Mouse (Mus musculus) liver, embryonic 15.5 days (tissue): ENCODE measurements around the gene Zyg11b. TPM values are rescaled to one million over a fixed set of nuclear protein-coding genes. Genes with fewer than 3 reads are reported as not detected.
A peak's percentile ranks its signal among the peaks of the same experiment; 100 is the strongest.

ENCODE experiments used
- ATAC-seq: fragments of 200-750 bp; cut with Nextera tagmentation; 2 replicates; pipeline ENCODE4 v1.8.0; 2017; ENCODE audit warnings: moderate number of reproducible peaks, mild to moderate bottlenecking, moderate library complexity; ENCODE audit not compliant: insufficient read depth
- H3K27ac ChIP-seq: fragments of 300-500 bp; sonication (generic); replicated peaks from 2 replicates; pipeline ENCODE4 v1.5.1; 2015; ENCODE audit warnings: mild to moderate bottlenecking, inconsistent platforms
- H3K27me3 ChIP-seq: fragments of 300-500 bp; sonication (generic); 2 replicates; pipeline ENCODE4 v1.6.1; 2015; ENCODE audit warnings: mild to moderate bottlenecking, inconsistent platforms
- H3K36me3 ChIP-seq: fragments of 300-500 bp; sonication (generic); replicated peaks from 2 replicates; pipeline ENCODE4 v1.6.1; 2015; ENCODE audit warnings: moderate library complexity, mild to moderate bottlenecking, inconsistent platforms
- H3K4me1 ChIP-seq: fragments of 300-500 bp; sonication (generic); replicated peaks from 2 replicates; pipeline ENCODE4 v1.6.1; 2015; ENCODE audit warnings: inconsistent platforms
- H3K4me2 ChIP-seq: fragments of 300-500 bp; sonication (generic); 2 replicates; pipeline ENCODE4 v1.6.1; 2015; ENCODE audit warnings: moderate library complexity, mild to moderate bottlenecking, inconsistent platforms
- H3K4me3 ChIP-seq: fragments of 300-500 bp; sonication (generic); replicated peaks from 2 replicates; pipeline ENCODE4 v1.5.1; 2015; ENCODE audit warnings: mild to moderate bottlenecking, inconsistent platforms
- H3K9ac ChIP-seq: fragments of 300-500 bp; sonication (generic); 2 replicates; pipeline ENCODE4 v1.6.1; 2015; ENCODE audit warnings: moderate library complexity, mild to moderate bottlenecking, inconsistent platforms
- H3K9me3 ChIP-seq: fragments of 300-500 bp; sonication (generic); replicated peaks from 2 replicates; pipeline ENCODE4 v1.6.1; 2016; ENCODE audit warnings: inconsistent platforms
- WGBS: fragments of 180-500 bp; shearing (Covaris S2); methylation state at CpG from one replicate; pipeline ENCODE4 v1.1.7; 2015; ENCODE audit warnings: mixed read lengths; ENCODE audit not compliant: insufficient replicate concordance; 5-methylcytosine and 5-hydroxymethylcytosine counted together
- polyA plus RNA-seq: library from polyadenylated mRNA; unstranded; fragments of >200 nt; fragmentation: Nextera tagmentation; extraction: Ambion mirVana; gene quantifications from 2 replicates; pipeline ENCODE4 v1.2.1, GENCODE M21; 2015

Zyg11b gene
- polyA plus RNA-seq, 1 experiment from 2014 or later = 2.3 TPM

DNA sequence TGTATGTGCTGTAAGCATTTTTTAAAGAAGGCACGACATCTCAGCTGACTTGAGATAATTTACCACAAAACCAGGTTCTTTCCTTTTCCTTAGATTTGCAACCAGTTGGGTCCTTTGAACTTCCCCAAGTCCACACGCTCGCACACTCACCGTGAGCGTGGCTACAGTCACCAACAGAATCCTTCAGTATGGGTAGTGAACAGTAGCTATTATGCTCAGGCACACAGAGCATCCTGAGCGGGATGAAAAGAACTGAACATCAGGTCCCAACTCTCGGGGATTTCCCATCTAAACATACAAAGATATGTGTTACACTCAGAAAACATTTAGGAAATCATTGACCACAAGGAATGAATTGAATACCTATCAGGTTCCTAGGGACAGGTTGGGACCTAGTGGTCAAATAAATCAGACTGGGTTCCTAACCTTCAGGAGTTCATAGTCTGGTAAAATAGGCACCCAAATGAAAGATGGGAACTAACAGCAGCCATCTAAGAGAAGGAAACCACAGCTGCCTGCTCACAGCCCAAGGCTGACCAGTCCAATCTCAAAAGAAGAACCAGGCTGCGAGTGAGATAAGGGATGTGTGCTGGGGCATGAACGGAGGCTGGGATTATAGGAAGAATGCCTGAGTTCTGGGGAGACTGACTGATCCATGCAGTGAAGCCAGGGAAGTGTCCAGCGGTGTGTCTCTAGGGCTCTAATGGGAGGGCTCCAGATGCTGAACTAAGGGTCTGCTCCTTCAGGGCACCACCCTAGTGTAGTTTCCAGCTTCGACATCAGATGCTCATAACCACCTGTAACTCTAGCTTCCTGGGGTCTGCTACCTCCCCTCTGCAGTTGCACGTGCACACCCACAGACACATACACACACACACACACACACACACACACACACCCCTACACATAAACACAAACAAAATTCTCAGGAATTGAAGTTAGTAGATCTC is 17.0 kb upstream of the Zyg11b start:
- Histone ChIP-seq H3K27ac (peak overlapping the region; percentile 62), H3K27me3 (no peaks in the 10 kb centered on the region), H3K4me2 (no peak overlapping the region), H3K9me3 (no peaks in the 10 kb centered on the region), H3K4me1 (peaks cover 20% of the 10 kb centered on the region), H3K9ac (no peak overlapping the region), H3K36me3 (no peaks in the 10 kb centered on the region), H3K4me3 (no peak overlapping the region)
- WGBS = 17% methylated on average over 12 of the region's 12 CpGs
- ATAC-seq = peak; percentile 20; the same call in 1 of the 2 replicates

DNA sequence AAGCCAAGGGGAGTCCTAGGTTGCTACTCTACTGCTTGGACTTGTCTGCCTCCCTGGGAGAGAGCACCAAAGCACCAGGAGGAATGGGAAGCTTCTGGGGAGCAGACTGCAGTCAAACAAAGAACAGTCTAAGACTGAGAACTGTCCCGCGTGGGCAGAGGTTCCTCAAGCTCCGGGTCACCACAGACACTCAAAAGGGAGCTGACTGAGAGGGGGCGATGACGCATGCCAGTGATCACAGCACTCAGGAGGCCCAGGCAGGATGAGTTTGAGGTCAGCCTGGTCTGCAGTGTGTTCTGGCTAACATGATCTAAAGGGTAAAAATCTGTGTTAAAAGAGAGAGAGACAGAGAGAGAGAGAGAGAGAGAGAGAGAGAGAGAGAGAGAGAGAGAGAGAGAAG is 13.1 kb upstream of the Zyg11b start:
- no peak for ATAC-seq
- no peak overlapping the region for H3K9ac ChIP-seq
- H3K4me3 ChIP-seq = no peak overlapping the region
- H3K36me3 ChIP-seq = no peaks in the 10 kb centered on the region
- WGBS = 56% methylated on average over 5 of the region's 5 CpGs
- no peak overlapping the region for H3K4me2 ChIP-seq
- H3K27ac ChIP-seq = no peak overlapping the region
- no peaks in the 10 kb centered on the region for H3K9me3 ChIP-seq
- peaks cover 17% of the 10 kb centered on the region for H3K4me1 ChIP-seq
- no peaks in the 10 kb centered on the region for H3K27me3 ChIP-seq

DNA sequence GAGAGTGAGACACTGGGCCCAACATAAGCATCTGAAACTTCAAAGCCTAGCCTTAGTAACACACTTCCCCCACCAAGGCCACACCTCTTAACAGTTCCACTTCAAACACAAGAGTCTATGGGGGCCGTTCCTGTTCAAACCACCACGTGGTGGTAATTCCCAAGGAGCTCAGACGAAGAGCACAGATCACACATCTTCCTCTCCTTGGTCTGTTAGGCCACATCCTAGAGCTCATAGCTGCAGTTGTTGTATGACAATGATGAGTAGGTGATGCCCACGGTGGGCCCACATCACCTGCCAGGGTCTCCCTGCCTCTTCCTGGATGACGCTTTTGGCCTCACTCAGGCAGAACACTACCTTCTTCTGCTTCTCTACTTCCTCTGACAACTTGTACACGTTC is 9.8 kb upstream of the Zyg11b start:
- WGBS = 40% methylated on average over 6 of the region's 6 CpGs
- Histone ChIP-seq H3K4me1 (no peaks in the 10 kb centered on the region), H3K4me3 (no peak overlapping the region), H3K27ac (no peak overlapping the region), H3K9ac (no peak overlapping the region), H3K4me2 (no peak overlapping the region), H3K9me3 (no peaks in the 10 kb centered on the region), H3K27me3 (no peaks in the 10 kb centered on the region), H3K36me3 (no peaks in the 10 kb centered on the region)
- ATAC-seq = no peak

DNA sequence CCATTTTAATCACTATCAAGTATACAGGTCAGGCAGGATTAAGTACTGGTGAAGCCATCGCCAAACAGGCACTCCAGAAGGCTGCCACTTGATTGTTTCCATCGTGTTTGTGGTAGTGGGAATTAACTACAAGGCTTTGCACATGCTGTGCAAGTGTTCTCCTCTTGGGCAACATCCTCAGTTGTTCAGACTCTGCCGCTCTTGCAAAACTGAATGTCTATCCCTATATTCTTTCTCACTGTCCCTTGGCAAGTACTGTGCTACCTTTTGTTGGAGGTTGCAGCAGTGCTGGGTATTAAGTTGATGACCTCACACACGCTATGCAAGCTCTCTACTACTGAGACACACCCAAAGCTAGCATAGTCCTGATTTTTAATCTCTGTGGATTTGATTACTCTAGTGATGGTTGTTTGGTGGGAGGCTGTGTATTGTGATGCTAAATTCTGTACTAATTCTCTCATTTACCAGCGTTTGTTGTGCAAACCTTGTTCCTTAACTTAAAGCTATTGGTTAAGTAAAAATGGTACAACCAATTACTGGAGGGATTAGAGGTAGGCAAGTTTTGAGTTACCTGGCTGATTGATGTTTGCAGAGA is 1.5 kb upstream of the Zyg11b start:
- Histone ChIP-seq H3K27ac (no peak overlapping the region; the same call in 1 of the 2 replicates), H3K9ac (no peak overlapping the region), H3K9me3 (no peaks in the 10 kb centered on the region), H3K27me3 (no peaks in the 10 kb centered on the region), H3K4me2 (no peak overlapping the region), H3K4me1 (peaks cover 30% of the 10 kb centered on the region), H3K4me3 (no peak overlapping the region), H3K36me3 (no peaks in the 10 kb centered on the region)
- ATAC-seq = no peak
- 50% methylated on average over 5 of the region's 5 CpGs for WGBS

DNA sequence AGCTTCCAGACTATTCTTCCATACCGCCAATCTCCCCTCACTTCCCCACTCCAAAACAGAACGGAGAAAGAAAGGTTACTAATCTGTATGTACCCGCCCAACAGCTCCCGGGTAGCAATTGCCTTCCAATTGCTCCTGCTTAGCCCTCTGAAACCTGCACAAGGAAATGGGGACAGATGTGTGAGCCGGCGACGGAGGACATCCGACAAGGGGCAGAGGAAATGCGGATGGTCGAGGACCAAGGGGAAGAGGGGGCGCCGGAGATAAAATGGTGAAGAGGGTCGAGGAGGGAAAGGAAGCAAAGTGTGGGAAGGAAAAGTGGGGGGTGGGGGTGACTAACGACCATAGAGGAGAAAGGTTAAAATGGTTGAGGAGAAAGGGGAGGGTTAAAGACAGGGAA is 630 bp downstream of the Zyg11b start:
- Histone ChIP-seq H3K4me2 (peak overlapping the region; percentile 99), H3K4me3 (peak overlapping the region; percentile 75), H3K9ac (peak overlapping the region; percentile 83), H3K36me3 (no peaks in the 10 kb centered on the region), H3K27me3 (no peaks in the 10 kb centered on the region), H3K4me1 (peaks cover 30% of the 10 kb centered on the region), H3K9me3 (no peaks in the 10 kb centered on the region), H3K27ac (peak overlapping the region; percentile 68)
- WGBS = under 1% methylated on average over 14 of the region's 14 CpGs
- no peak for ATAC-seq

DNA sequence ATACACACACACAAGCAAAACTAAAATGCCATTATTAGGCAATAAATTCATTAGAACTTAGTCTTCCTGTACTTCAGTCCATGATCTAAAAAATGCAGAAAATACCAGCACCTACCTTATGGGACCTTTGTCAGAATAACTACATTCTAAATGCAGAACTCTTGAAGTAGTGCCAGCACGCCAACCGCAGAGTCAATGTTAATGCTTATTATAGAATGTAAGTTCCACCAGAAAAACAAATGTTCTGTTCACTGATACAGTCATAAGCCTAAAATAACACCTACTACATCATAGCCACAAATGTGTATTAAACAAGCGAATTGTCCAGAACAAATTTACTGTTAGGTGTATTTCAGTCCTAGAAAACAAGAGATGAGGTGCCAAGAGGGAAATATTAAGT is 23.9 kb downstream of the Zyg11b start:
- H3K27ac ChIP-seq = no peak overlapping the region
- H3K9ac ChIP-seq = no peak overlapping the region
- H3K4me2 ChIP-seq = no peak overlapping the region
- no peaks in the 10 kb centered on the region for H3K4me1 ChIP-seq
- H3K9me3 ChIP-seq = no peaks in the 10 kb centered on the region
- no peaks in the 10 kb centered on the region for H3K36me3 ChIP-seq
- no peak overlapping the region for H3K4me3 ChIP-seq
- no peaks in the 10 kb centered on the region for H3K27me3 ChIP-seq
- no peak for ATAC-seq
- 74% methylated on average over 3 of the region's 3 CpGs for WGBS

DNA sequence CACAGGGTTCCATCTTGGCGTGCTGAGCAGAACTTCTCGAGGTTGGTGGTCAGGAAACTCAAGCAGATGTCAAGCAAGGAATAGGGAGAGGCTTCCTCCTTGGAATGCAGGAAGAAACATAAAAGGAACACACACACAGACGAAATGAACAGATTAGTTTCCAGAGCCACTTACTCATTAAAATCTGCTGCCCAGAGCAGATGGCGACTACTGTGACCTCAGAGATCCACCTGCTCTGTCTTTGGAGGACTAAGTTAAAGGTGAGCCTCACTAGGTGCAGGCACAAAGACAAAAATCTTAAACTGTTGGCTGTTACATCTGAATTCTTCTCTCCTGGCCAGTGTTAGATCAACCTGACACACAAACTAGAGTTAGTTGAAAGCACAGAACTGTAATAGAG is 28.6 kb downstream of the Zyg11b start:
- no peaks in the 10 kb centered on the region for H3K4me1 ChIP-seq
- no peak overlapping the region for H3K27ac ChIP-seq
- no peak overlapping the region for H3K4me3 ChIP-seq
- no peak overlapping the region for H3K9ac ChIP-seq
- H3K4me2 ChIP-seq = no peak overlapping the region
- no peaks in the 10 kb centered on the region for H3K27me3 ChIP-seq
- peaks cover 14% of the 10 kb centered on the region for H3K36me3 ChIP-seq
- 47% methylated on average over 4 of the region's 4 CpGs for WGBS
- no peaks in the 10 kb centered on the region for H3K9me3 ChIP-seq
- ATAC-seq = no peak

DNA sequence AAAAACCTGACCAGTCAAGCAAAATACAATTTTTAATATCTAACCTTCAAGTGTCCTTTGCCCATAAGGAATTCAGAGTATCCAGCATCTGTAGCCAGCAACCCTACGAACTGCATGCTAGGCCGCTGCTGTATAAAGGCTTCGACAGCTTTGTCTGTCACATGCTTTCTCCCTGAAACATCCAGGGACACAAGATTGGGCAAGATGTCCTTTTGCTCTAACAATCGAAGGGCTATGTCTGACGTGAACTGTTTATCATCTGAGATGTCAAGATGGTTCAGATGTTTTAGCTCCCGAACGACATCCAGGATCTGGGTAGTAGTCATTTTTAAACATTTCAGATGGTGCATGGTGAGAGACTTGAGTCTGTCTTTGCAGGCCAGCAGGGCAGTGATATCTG is 35.1 kb downstream of the Zyg11b start:
- Histone ChIP-seq H3K9ac (no peak overlapping the region), H3K9me3 (no peaks in the 10 kb centered on the region), H3K4me3 (no peak overlapping the region), H3K27me3 (no peaks in the 10 kb centered on the region), H3K36me3 (peaks cover 22% of the 10 kb centered on the region), H3K4me2 (no peak overlapping the region), H3K27ac (no peak overlapping the region), H3K4me1 (no peaks in the 10 kb centered on the region)
- 78% methylated on average over 7 of the region's 7 CpGs for WGBS
- ATAC-seq = no peak

DNA sequence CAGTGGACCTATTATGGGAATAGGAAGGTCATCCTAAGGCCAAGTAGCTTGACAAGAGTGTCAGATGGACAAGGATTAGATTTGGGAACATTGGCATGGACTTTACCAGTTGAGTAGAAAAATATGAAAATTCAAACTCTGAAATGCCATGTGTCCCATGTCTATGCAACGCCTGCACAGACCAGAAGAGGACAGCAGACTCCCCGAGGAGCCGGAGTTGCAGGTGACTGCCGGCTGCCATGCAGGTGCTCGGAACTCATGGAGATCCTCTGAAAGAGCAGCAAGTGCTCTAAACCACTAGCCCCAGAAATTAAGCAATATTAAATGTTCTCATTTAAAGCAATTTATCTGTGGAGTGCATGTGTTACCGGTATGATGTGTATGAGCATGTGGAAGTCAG is 47.6 kb downstream of the Zyg11b start:
- no peak for ATAC-seq
- peaks cover 31% of the 10 kb centered on the region for H3K36me3 ChIP-seq
- H3K27ac ChIP-seq = no peak overlapping the region
- no peak overlapping the region for H3K4me3 ChIP-seq
- no peak overlapping the region for H3K4me2 ChIP-seq
- no peaks in the 10 kb centered on the region for H3K27me3 ChIP-seq
- 82% methylated on average over 6 of the region's 6 CpGs for WGBS
- H3K9ac ChIP-seq = no peak overlapping the region
- H3K4me1 ChIP-seq = no peaks in the 10 kb centered on the region
- H3K9me3 ChIP-seq = no peaks in the 10 kb centered on the region

DNA sequence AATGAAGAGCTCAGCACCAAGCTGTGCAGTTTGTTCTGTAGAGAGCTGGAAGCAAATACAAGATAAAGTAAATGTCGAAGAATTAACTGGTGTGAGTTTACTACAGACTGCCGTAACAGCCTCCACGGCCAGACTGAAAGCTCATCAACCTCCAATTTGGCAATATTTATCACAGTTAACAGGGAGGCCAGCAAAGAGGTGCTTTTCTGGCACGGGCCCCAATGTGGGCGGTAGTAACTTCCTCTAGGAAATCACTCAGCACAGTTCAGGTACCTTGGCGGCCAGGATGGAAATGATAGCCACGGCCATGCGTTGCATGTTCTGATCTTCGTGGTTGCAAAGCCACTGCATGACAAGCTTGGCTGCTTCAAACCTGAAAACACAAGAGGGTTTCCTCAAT is 50.4 kb downstream of the Zyg11b start:
- no peaks in the 10 kb centered on the region for H3K4me1 ChIP-seq

DNA sequence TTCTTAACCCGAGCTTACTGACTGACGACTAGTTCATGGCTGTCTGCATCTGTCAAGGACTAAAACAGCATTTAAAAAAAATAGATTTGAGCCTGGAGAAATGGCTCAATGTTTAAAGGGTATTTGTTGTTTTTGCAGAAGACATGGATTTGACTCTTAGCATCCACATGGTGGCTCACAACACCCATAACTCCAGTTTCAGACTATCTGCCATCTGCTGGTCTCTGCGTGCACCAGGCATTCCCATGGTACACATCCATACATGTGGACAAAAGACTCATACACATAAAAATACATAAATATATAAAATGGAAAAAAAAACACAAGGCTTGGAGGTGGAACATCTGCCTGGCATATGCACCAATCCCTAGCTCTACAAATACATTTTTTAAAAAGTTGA is 51.6 kb downstream of the Zyg11b start:
- ATAC-seq = no peak

More for the DNA sequence above, 50.4 kb downstream of the Zyg11b start:
- Histone ChIP-seq H3K4me3 (no peak overlapping the region), H3K27ac (no peak overlapping the region), H3K36me3 (peaks cover 28% of the 10 kb centered on the region), H3K27me3 (no peaks in the 10 kb centered on the region), H3K9ac (no peak overlapping the region), H3K4me2 (no peak overlapping the region), H3K9me3 (no peaks in the 10 kb centered on the region)
- WGBS = 53% methylated on average over 9 of the region's 9 CpGs
- ATAC-seq = no peak

More for the DNA sequence above, 51.6 kb downstream of the Zyg11b start:
- H3K36me3 ChIP-seq = peaks cover 28% of the 10 kb centered on the region
- H3K4me3 ChIP-seq = no peak overlapping the region
- no peak overlapping the region for H3K9ac ChIP-seq
- H3K9me3 ChIP-seq = no peaks in the 10 kb centered on the region
- no peaks in the 10 kb centered on the region for H3K4me1 ChIP-seq
- no peaks in the 10 kb centered on the region for H3K27me3 ChIP-seq
- no peak overlapping the region for H3K4me2 ChIP-seq
- 71% methylated on average over 3 of the region's 3 CpGs for WGBS
- H3K27ac ChIP-seq = no peak overlapping the region
